Comparison of ENCODE assay signal across 10 mouse cellular contexts in the genomic region with DNA sequence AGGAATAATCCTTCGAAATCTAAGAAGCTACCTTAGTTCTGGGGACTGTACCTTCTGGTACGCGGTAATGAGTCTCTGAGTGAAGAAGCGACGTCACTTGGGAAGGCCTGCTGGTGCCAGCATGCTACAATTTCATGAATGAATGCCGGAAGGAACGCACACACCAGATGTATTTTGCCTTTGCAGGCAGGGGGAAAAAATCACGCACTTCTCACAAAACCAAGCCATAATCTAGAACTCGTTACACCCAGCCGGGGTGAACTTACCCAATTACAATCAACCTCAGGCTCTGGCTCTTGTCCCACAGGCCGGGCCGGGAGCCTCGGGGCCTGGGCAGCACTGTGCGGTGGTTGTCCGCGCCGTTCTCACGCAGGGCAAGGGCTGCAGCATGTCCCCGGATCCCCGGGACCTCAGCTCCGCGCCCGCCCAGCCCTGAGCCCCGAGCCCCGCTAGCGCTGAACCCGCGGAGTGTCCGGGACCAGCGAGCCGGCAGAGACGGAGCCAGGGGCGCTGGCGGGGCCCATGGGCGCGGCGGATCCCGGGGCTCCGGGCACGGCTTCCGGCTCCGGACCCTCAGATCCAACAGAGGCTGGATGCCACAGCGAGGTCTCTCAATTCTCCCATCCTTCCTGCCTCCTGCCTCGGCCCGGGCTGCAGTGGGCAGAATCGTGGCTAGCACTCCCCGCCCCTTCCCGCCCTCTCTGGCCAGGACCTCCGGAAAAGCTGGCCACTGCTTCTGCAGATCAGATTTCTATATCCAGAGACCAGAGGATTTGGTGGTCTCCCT. TPM values are rescaled to one million over a fixed set of nuclear protein-coding genes. Genes with fewer than 3 reads are reported as not detected.
DNase-seq lines count a peak whose midpoint lies in the region; ATAC-seq and TF ChIP-seq lines count a peak whose summit lies in the region.
"Had no signal": no experiment of that assay in that cellular context is flagged by ENCODE, and none has a peak within 500 bp of the region (broad histone marks: within the 10 kb centered on the region; RNA-seq: fewer than 3 reads in every experiment).

No protein-coding gene starts in this region.

- no peaks in the 10 kb centered on the region for H3K9me3 ChIP-seq in intestine, embryonic 14.5 days (ENCODE audit: control insufficient read depth, low read length)
- H3K9me3 ChIP-seq in midbrain, embryonic 14.5 days (ENCODE audit: control insufficient read depth, low read length): no peaks in the 10 kb centered on the region

- ATAC-seq in intestine, embryonic 14.5 days (replicated peaks; ENCODE audit: low FRiP score, low TSS enrichment, low read depth): peak; percentile 50
- peak; percentile 82 for ATAC-seq in midbrain, embryonic 14.5 days (ENCODE audit: low FRiP score, low TSS enrichment)

- peak overlapping the region; percentile 87 for H3K4me2 ChIP-seq in intestine, embryonic 14.5 days (ENCODE audit: low read length)
- peak overlapping the region; percentile 91 for H3K4me2 ChIP-seq in midbrain, embryonic 14.5 days (ENCODE audit: low read length)

- 3% methylated on average over 49 of the region's 49 CpGs for WGBS in liver, adult 2 months
- 3% methylated on average over 48 of the region's 49 CpGs for WGBS in intestine, embryonic 14.5 days
- WGBS in midbrain, embryonic 14.5 days: 3% methylated on average over 49 of the region's 49 CpGs

- intact Hi-C loops in left cerebral cortex, postnatal 36 days (cut with DNase I): no loop called here

- peak overlapping the region; percentile 69 for H3K4me3 ChIP-seq in liver, adult 2 months (ENCODE audit: insufficient read depth, low read depth, low read length)
- peak overlapping the region; percentile 60 for H3K4me3 ChIP-seq in intestine, embryonic 14.5 days (ENCODE audit: low read depth, low read length)
- H3K4me3 ChIP-seq in midbrain, embryonic 14.5 days (replicated peaks; ENCODE audit: low read depth, low read length): peak overlapping the region; percentile 63

- H3K27me3 ChIP-seq in liver, adult 2 months (ENCODE audit: control insufficient read depth, insufficient read depth, low read length): no peaks in the 10 kb centered on the region
- H3K27me3 ChIP-seq in intestine, embryonic 14.5 days (replicated peaks; ENCODE audit: control insufficient read depth, insufficient read depth, low read length): no peaks in the 10 kb centered on the region
- no peaks in the 10 kb centered on the region for H3K27me3 ChIP-seq in midbrain, embryonic 14.5 days (ENCODE audit: control insufficient read depth, insufficient read depth, low read length)
- H3K27me3 ChIP-seq: CH12.LX had no signal

- peaks cover 15% of the 10 kb centered on the region for H3K36me3 ChIP-seq in liver, adult 2 months (ENCODE audit: control insufficient read depth, insufficient read depth, low read length)
- H3K36me3 ChIP-seq in intestine, embryonic 14.5 days (ENCODE audit: control insufficient read depth, insufficient read depth, low read length): peaks cover 7% of the 10 kb centered on the region
- H3K36me3 ChIP-seq in midbrain, embryonic 14.5 days (ENCODE audit: control insufficient read depth, insufficient read depth, low read length): no peaks in the 10 kb centered on the region

- peaks cover 7% of the 10 kb centered on the region; the same call in 1 of the 2 replicates for H3K79me2 ChIP-seq in liver, adult 2 months (ENCODE audit: control insufficient read depth, insufficient read depth, low read length)

- peak; percentile 30; the same call in 1 of the 2 replicates for TF ChIP-seq POLR2A in liver, adult 2 months (IDR thresholded peaks at IDR 0.05; ENCODE audit: extremely low read depth, insufficient read depth, low read length)

- DNase-seq in liver, adult 2 months (ENCODE audit: extremely low read depth, low read depth, low spot score): peak; percentile 55
- DNase-seq in liver: no peak
- DNase-seq in embryo, embryonic 10 days (ENCODE audit: low spot score): peak; percentile 66
- DNase-seq in gastrocnemius, postnatal 4 days (ENCODE audit: low spot score in 2 of 2): peak; percentile 34 to 59
- DNase-seq in intestine, embryonic 14.5 days (ENCODE audit: low spot score): peak; percentile 80
- DNase-seq in left cerebral cortex, postnatal 36 days (ENCODE audit: low spot score in 2 of 2): peak; percentile 43 to 45
- peak; percentile 69 for DNase-seq in midbrain, embryonic 14.5 days
- DNase-seq in urinary bladder, postnatal 14 days (ENCODE audit: low spot score): peak; percentile 38

- H3K4me1 ChIP-seq in liver, adult 2 months (ENCODE audit: control insufficient read depth, insufficient read depth, low read length): peaks cover 13% of the 10 kb centered on the region
- H3K4me1 ChIP-seq in intestine, embryonic 14.5 days (replicated peaks; ENCODE audit: control insufficient read depth, insufficient read depth, low read length): peaks cover 8% of the 10 kb centered on the region; the same call in 1 of the 2 replicates
- H3K4me1 ChIP-seq in midbrain, embryonic 14.5 days (ENCODE audit: control insufficient read depth, insufficient read depth, low read length): peaks cover 10% of the 10 kb centered on the region

- no peak for TF ChIP-seq CTCF in liver, adult 2 months (IDR thresholded peaks at IDR 0.05; ENCODE audit: low read depth, low read length)

- H3K9ac ChIP-seq in liver, adult 2 months (ENCODE audit: low read depth, low read length): peak overlapping the region; percentile 79
- H3K9ac ChIP-seq in intestine, embryonic 14.5 days (ENCODE audit: low read length): peak overlapping the region; percentile 82
- peak overlapping the region; percentile 86 for H3K9ac ChIP-seq in midbrain, embryonic 14.5 days (replicated peaks; ENCODE audit: low read length)

- peak overlapping the region; percentile 63 for H3K27ac ChIP-seq in liver, adult 2 months (replicated peaks; ENCODE audit: insufficient read depth, low read depth, low read length)
- H3K27ac ChIP-seq in intestine, embryonic 14.5 days (ENCODE audit: low read depth): 0 out of 2 replicates have a peak overlapping the region, but pooled peaks have one; percentile 43
- H3K27ac ChIP-seq in midbrain, embryonic 14.5 days (replicated peaks; ENCODE audit: low read depth, low read length): peak overlapping the region; percentile 52; the same call in 1 of the 2 replicates

RNA-seq across cellular contexts. Expression of a gene that starts 23.8 kb away (rescaled TPM):
- total RNA-seq in liver, adult 2 months (2014; rRNA removed): 8.3 and 8.7 TPM in 2 replicates
- 10.7 and 11.1 TPM in 2 replicates for polyA plus RNA-seq in liver, adult 2 months (2012; rRNA removed)
- 1 to 10 TPM; 9.1 to 9.3 TPM for total RNA-seq in gastrocnemius, postnatal 4 days (2021)
- 12.5 and 15.8 TPM in 2 replicates for polyA plus RNA-seq in intestine, embryonic 14.5 days (2014; fragmentation: Nextera tagmentation; extraction: Ambion mirVana)
- 10 to 100 TPM; 20.7 to 25.3 TPM for total RNA-seq in left cerebral cortex, postnatal 36 days (2021)
- 8.7 and 9.9 TPM in 2 replicates for polyA plus RNA-seq in midbrain, embryonic 14.5 days (2014; fragmentation: Nextera tagmentation; extraction: Ambion mirVana)
- total RNA-seq: CH12.LX had no signal

RNA-seq across cellular contexts. Expression of a gene that starts 25.3 kb away (rescaled TPM):
- 170 and 235 TPM in 2 replicates for total RNA-seq in liver, adult 2 months (2014; rRNA removed)
- polyA plus RNA-seq in liver, adult 2 months (2012; rRNA removed): 60.2 and 66.1 TPM in 2 replicates
- 1 to 10 TPM; 1.3 to 1.6 TPM for total RNA-seq in gastrocnemius, postnatal 4 days (2021)
- 1.4 and 1.6 TPM in 2 replicates for polyA plus RNA-seq in intestine, embryonic 14.5 days (2014; fragmentation: Nextera tagmentation; extraction: Ambion mirVana)
- 1 to 10 TPM; 5.7 to 6.3 TPM for total RNA-seq in left cerebral cortex, postnatal 36 days (2021)
- polyA plus RNA-seq in midbrain, embryonic 14.5 days (2014; fragmentation: Nextera tagmentation; extraction: Ambion mirVana): 1.4 and 1.7 TPM in 2 replicates

RNA-seq across cellular contexts. Expression of a gene that starts 50.1 kb away (rescaled TPM):
- 0.37 and 1.3 TPM in 2 replicates for total RNA-seq in liver, adult 2 months (2014; rRNA removed)
- 0.21 and 0.24 TPM in 2 replicates for polyA plus RNA-seq in liver, adult 2 months (2012; rRNA removed)
- not detected for total RNA-seq in gastrocnemius, postnatal 4 days (2021)
- polyA plus RNA-seq in intestine, embryonic 14.5 days (2014; fragmentation: Nextera tagmentation; extraction: Ambion mirVana): not detected in 2 replicates
- total RNA-seq in left cerebral cortex, postnatal 36 days (2021): not detected
- not detected in 2 replicates for polyA plus RNA-seq in midbrain, embryonic 14.5 days (2014; fragmentation: Nextera tagmentation; extraction: Ambion mirVana)
- total RNA-seq: CH12.LX; layer of hippocampus, adult 18-20 months had no signal

RNA-seq across cellular contexts. Expression of a gene that starts 52.6 kb away (rescaled TPM):
- total RNA-seq in liver, adult 2 months (2014; rRNA removed): 3.6 and 5.3 TPM in 2 replicates
- polyA plus RNA-seq in liver, adult 2 months (2012; rRNA removed): 1.2 and 2.6 TPM in 2 replicates
- total RNA-seq in gastrocnemius, postnatal 4 days (2021): 1 to 10 TPM; 3.7 to 3.8 TPM
- 1.2 and 2.4 TPM in 2 replicates for polyA plus RNA-seq in intestine, embryonic 14.5 days (2014; fragmentation: Nextera tagmentation; extraction: Ambion mirVana)
- total RNA-seq in left cerebral cortex, postnatal 36 days (2021): 1 to 10 TPM; 7.5 to 8.1 TPM
- polyA plus RNA-seq in midbrain, embryonic 14.5 days (2014; fragmentation: Nextera tagmentation; extraction: Ambion mirVana): 0.65 and 2.0 TPM in 2 replicates

Comparison
In these comparisons a context has a peak if more than half of its experiments do, and no peak if none do; other contexts are left out.
1. RNA of a gene that starts 25.3 kb away (total RNA-seq): 170 to 235 TPM in liver, adult 2 months; 5.7 to 6.3 TPM in left cerebral cortex, postnatal 36 days and 1.3 to 1.6 TPM in gastrocnemius, postnatal 4 days; every median in the first group is over 10 times any median in the second.
2. Peak in every context shown above with its lines, with median percentiles within 50 percentile points of each other: H3K27ac ChIP-seq, H3K4me3 ChIP-seq and H3K9ac ChIP-seq.